Mouse (Mus musculus) forebrain, embryonic 13.5 days (tissue): ENCODE measurements around the gene Aim2. TPM values are rescaled to one million over a fixed set of nuclear protein-coding genes. Genes with fewer than 3 reads are reported as not detected.

Source experiments
- polyA plus RNA-seq: library from polyadenylated mRNA; unstranded; fragments of >200 nt; fragmentation: Nextera tagmentation; extraction: Ambion mirVana; gene quantifications from 2 replicates; pipeline ENCODE4 v1.2.1, GENCODE M21; 2015

Gene Aim2
- polyA plus RNA-seq, 1 experiment from 2014 or later, result 7.6 TPM

Other genes with a start within 250 kb of the Aim2 start
- gene Olfr1408, start 213.5 kb upstream of the Aim2 start, polyA plus RNA-seq, result not detected in 2 replicates
- not detected in 2 replicates for gene Olfr1406, start 160.2 kb upstream of the Aim2 start, polyA plus RNA-seq
- gene Olfr218, start 153.1 kb upstream of the Aim2 start, polyA plus RNA-seq, result not detected in 2 replicates
- not detected in 2 replicates for gene Olfr1404, start 138.5 kb upstream of the Aim2 start, polyA plus RNA-seq
- gene Fcer1a, start 123.7 kb upstream of the Aim2 start, polyA plus RNA-seq, result not detected in 2 replicates
- not detected in 2 replicates for gene Olfr418, start 84.9 kb upstream of the Aim2 start, polyA plus RNA-seq
- gene Mptx2, start 73.1 kb upstream of the Aim2 start, polyA plus RNA-seq, result not detected in 2 replicates
- gene Ackr1, start 17.1 kb upstream of the Aim2 start, polyA plus RNA-seq, result 8.0 and 10.3 TPM in 2 replicates
- gene Cadm3, start 16.8 kb downstream of the Aim2 start, polyA plus RNA-seq, result 17.5 and 20.1 TPM in 2 replicates
- not detected in 2 replicates for gene Ifi206, start 140.2 kb downstream of the Aim2 start, polyA plus RNA-seq
- not detected in 2 replicates for gene Ifi214, start 185.1 kb downstream of the Aim2 start, polyA plus RNA-seq
- not detected in 2 replicates for gene Ifi213, start 248.4 kb downstream of the Aim2 start, polyA plus RNA-seq